Mouse (Mus musculus): ENCODE data around the gene Med29.

Gene Med29

GRCm38 (mm10) chr7:28356981-28357380 is 35.5 kb downstream of the Med29 start:
- DNase-seq (ENCODE audit: inconsistent age in 2 of 2, low spot score in 1 of 2): peak; percentile 52 to 64

- DNase-seq (ENCODE audit: inconsistent age in 2 of 2, low spot score in 1 of 2): no peak
Measured at GRCm38 (mm10) chr7:28355221-28355620, 37.3 kb downstream of the Med29 start.

- no peak for DNase-seq (ENCODE audit: inconsistent age in 2 of 2, low spot score in 1 of 2)
Measured at GRCm38 (mm10) chr7:28354596-28354995, 37.9 kb downstream of the Med29 start.

- no peak for DNase-seq (ENCODE audit: inconsistent age in 2 of 2, low spot score in 1 of 2)
Measured at GRCm38 (mm10) chr7:28354113-28354581, 38.4 kb downstream of the Med29 start.

DNA sequence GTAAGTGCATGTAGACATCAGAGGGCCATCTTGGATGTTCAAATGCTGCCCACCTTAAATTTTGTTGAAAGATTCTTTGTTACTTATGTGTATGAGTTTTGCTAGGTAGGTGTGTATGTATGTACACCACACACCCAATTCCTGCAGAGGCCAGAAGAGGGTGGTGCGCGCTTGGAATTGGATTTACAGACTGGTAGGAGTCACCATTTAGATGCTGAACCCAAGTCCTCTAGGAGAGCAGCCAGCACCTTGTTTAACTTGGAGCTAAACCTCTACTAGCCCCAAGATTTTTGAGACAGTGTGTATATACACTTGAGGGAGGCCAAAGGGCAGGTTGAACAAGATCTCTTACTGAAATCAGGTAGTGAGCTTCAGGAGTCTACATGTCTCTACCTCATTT is 39.2 kb downstream of the Med29 start:
- no peak for DNase-seq (ENCODE audit: inconsistent age in 2 of 2, low spot score in 1 of 2)

DNA sequence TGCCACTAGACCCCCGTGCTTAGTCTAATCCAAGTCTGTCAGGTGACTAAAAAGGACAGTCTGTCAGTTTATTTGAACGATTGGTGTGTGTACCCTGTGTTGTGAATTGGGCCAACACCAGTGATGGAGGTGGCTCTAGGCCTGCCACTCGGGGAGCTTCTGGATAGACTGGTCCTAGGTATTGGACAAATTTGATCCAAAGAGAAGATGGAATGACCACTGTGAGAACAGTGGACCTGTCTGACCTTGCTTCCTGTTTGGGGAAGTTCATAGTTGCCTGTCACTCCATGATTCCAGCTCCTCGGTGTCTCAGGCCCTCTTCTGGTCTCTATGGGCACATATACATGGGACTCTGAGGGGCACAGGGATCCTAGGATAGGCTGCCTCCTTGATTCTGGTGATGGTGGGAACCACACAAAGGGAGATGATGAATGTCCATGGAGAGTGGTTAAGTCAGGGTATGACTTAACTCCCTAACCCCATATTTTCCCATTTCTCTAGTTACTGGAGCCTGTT is 40.8 kb downstream of the Med29 start:
- DNase-seq (ENCODE audit: inconsistent age in 2 of 2, low spot score in 1 of 2): no peak

DNA sequence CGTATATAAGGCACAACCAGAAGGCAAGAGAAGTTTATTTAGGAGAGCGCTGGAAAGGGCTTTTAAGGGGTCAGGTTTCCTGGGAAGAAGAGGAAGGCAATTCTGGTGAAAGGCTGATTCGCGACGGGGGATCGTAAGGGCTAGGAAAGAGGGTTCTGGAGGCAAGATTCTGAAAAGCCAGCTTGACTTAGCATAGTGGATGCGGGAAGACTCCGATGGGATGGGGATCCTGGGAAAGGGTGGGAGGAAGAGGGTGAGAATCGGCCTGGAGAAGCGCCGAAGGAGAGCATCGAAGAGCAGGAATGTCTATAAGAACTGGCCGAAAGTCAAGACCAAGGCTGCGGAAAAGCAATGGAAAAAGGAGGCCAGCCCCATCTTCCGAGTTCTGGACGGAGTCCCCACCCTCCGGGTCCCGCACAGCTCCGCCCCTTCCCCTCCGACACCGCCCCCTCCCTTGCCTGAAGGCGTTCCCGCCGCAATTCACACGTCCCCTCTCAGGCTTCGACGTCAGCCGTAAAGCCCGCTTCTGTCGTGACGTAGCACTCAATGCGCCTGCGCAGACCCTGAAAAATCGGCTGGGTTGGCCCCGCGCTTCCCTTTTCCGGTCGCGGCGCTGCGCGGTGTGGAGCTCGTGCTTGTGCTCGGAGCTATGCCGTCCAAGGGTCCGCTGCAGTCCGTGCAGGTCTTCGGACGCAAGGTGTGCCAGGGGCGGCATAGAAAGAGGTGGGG is 42.2 kb downstream of the Med29 start, which contains the start of gene Rps16:
TSS of gene Rps16 (plus strand) at position 498 of the 729 bp plus-strand sequence.
- peak; percentile 98 to 99 for DNase-seq (ENCODE audit: inconsistent age in 2 of 2, low spot score in 1 of 2)

DNA sequence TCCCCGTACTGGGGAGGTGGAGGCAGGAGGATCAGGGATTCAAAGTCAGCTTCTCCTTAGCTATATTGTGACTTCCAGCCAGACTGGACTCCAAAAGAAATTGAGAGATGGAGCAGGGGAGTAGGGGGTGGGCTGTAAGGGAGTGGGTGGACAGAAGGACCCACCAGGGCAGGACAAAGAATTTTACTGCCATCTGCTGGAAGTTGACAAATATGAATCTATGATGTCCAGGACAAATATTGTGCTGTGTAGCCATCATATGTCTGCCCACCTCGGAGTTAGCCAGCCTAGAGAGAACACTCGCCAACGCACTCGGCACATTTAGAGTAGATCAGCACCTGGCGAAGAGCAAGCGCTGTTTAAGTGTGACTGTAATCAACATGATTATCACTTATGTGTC is 43.9 kb downstream of the Med29 start:
- DNase-seq (ENCODE audit: inconsistent age in 2 of 2, low spot score in 1 of 2): peak in 1 of 2 experiments; percentile 47

DNA sequence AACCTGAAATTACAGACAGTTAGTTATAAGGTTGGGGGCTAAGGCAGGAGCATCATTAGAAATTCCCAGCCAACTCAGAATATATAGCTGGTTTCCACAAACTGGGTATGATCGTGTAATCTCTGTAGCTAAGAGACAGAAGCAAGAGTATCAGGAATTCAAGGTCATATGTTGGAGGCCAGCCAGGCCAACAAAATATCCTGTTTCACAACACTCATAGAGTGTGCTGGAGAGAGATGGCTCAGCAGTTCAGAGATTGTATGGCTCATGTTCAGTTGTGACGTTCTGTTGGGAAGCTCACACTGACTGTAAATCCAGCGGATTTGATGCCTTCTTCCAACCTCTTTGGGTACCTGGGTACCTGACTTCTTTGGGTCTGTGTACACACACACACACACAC is 44.8 kb downstream of the Med29 start:
- DNase-seq (ENCODE audit: inconsistent age in 2 of 2, low spot score in 1 of 2): peak; percentile 83 to 92

DNA sequence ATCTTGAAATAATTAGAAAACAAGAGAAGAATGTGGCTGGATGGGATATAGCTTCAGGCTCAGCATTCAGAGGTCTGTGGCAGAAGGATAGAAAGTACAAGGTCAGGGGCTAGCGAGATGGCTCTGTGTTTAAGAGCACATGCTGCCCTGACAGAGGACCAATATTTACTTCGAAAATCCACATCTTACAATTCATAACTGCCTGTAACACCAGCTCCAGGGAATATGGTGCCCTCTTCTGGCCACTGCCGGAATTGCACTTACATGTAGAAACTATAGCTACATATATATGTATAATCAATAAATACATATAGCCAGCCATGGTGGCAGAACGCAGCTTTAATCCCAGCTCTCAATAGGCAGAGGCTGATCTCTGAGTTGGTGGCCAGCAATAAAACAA is 47.9 kb downstream of the Med29 start:
- peak; percentile 52 to 83 for DNase-seq (ENCODE audit: inconsistent age in 2 of 2, low spot score in 1 of 2)

- DNase-seq (ENCODE audit: inconsistent age in 2 of 2, low spot score in 1 of 2): peak in 1 of 2 experiments; percentile 75
Measured at GRCm38 (mm10) chr7:28341381-28341780, 51.1 kb downstream of the Med29 start.

DNA sequence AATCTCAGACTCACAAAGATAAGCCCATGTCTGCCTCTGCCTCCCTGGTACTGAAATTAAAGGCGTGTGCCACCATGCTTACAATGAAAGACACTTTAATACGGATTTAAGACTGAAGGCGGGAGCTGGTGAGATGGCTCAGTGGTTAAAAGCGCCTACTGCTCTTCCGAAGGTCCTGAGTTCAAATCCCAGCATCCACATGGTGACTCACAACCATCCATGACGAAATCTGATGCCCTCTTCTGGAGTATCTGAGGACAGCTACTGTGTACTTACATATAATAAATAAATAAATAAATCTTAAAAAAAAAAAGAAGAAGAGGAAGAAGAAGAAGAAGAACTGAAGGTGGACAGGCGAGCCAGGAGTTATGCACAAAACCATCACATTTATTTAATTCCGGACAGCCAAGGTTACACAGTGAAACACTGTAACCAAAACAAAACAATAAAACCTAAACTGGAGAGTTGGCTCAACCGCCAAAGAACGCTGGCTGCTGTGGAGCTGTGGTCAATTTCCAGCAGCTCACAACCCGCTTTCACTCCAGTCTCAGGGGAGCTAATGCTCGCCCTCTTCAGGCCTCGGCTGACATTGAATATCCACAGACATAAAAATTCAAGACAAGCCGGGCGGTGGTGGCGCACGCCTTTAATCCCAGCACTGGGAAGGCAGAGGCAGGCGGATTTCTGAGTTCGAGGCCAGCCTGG is 53.1 kb downstream of the Med29 start:
- peak; percentile 78 to 91 for DNase-seq (ENCODE audit: inconsistent age in 2 of 2, low spot score in 1 of 2)

GRCm38 (mm10) chr7:28338108-28338998 is 54.2 kb downstream of the Med29 start, which contains the start of gene Supt5:
Gene Supt5 (minus strand): TSS chr7:28338746.
- DNase-seq (ENCODE audit: inconsistent age in 2 of 2, low spot score in 1 of 2): peak; percentile 97 to 99
